Mouse (Mus musculus): ENCODE measurements around the gene Pik3c2g. TPM values are rescaled to one million over a fixed set of nuclear protein-coding genes. Genes with fewer than 3 reads are reported as not detected.

Gene Pik3c2g
- total and polyA plus RNA-seq, 3 experiments = not detected

- Histone ChIP-seq H3K27ac (no peak overlapping the region), H3K4me3 (no peak overlapping the region), H3K9ac (ENCODE audit: low read depth, low read length) (no peak overlapping the region), H3K4me1 (ENCODE audit: control insufficient read depth, insufficient read depth, low read length) (no peaks in the 10 kb centered on the region), H3K27me3 (ENCODE audit: control insufficient read depth, insufficient read depth, low read length) (no peaks in the 10 kb centered on the region), H3K79me2 (replicated peaks; ENCODE audit: control insufficient read depth, insufficient read depth, low read length) (no peaks in the 10 kb centered on the region; the same call in 1 of the 2 replicates), H3K36me3 (ENCODE audit: control insufficient read depth, insufficient read depth, low read length) (no peaks in the 10 kb centered on the region)
- no peak for DNase-seq
- intact Hi-C loops (cut with DNase I) = no loop called here
- WGBS = 76% methylated on average over 3 of the region's 3 CpGs
- no peak for TF ChIP-seq POLR2A (IDR thresholded peaks at IDR 0.05; ENCODE audit: insufficient read depth, low read depth, low read length)
- no peak for TF ChIP-seq EP300 (IDR thresholded peaks at IDR 0.05; ENCODE audit: insufficient read depth, low read depth, low read length)
- TF ChIP-seq CTCF (IDR thresholded peaks at IDR 0.05) = no peak
These were observed 265.8 kb downstream of the Pik3c2g start for GRCm38 (mm10) chr6:139852836-139853235.

GRCm38 (mm10) chr6:139860141-139860540 is 273.1 kb downstream of the Pik3c2g start:
- no peaks in the 10 kb centered on the region for H3K79me2 ChIP-seq (replicated peaks; ENCODE audit: control insufficient read depth, insufficient read depth, low read length)
- H3K4me1 ChIP-seq (ENCODE audit: control insufficient read depth, insufficient read depth, low read length) = no peaks in the 10 kb centered on the region
- no peak for TF ChIP-seq CTCF (IDR thresholded peaks at IDR 0.05)
- TF ChIP-seq EP300 (IDR thresholded peaks at IDR 0.05; ENCODE audit: insufficient read depth, low read depth, low read length) = no peak
- no peak for TF ChIP-seq POLR2A (IDR thresholded peaks at IDR 0.05; ENCODE audit: insufficient read depth, low read depth, low read length)
- no peak overlapping the region for H3K27ac ChIP-seq
- no peaks in the 10 kb centered on the region for H3K27me3 ChIP-seq (ENCODE audit: control insufficient read depth, insufficient read depth, low read length)
- no peaks in the 10 kb centered on the region for H3K36me3 ChIP-seq (ENCODE audit: control insufficient read depth, insufficient read depth, low read length)
- H3K4me3 ChIP-seq = no peak overlapping the region
- H3K9ac ChIP-seq (ENCODE audit: low read depth, low read length) = no peak overlapping the region
- DNase-seq = no peak
- 87% methylated on average over 3 of the region's 3 CpGs for WGBS
- intact Hi-C loops (cut with DNase I) = no loop called here

- 71% methylated on average over 2 of the region's 2 CpGs for WGBS
- no peaks in the 10 kb centered on the region for H3K27me3 ChIP-seq (ENCODE audit: control insufficient read depth, insufficient read depth, low read length)
- no peaks in the 10 kb centered on the region for H3K79me2 ChIP-seq (replicated peaks; ENCODE audit: control insufficient read depth, insufficient read depth, low read length)
- H3K4me1 ChIP-seq (ENCODE audit: control insufficient read depth, insufficient read depth, low read length) = no peaks in the 10 kb centered on the region
- DNase-seq = no peak
- no peak overlapping the region for H3K9ac ChIP-seq (ENCODE audit: low read depth, low read length)
- no peak for TF ChIP-seq CTCF (IDR thresholded peaks at IDR 0.05)
- no peak for TF ChIP-seq POLR2A (IDR thresholded peaks at IDR 0.05; ENCODE audit: insufficient read depth, low read depth, low read length)
- TF ChIP-seq EP300 (IDR thresholded peaks at IDR 0.05; ENCODE audit: insufficient read depth, low read depth, low read length) = no peak
- H3K36me3 ChIP-seq (ENCODE audit: control insufficient read depth, insufficient read depth, low read length) = no peaks in the 10 kb centered on the region
- no peak overlapping the region for H3K27ac ChIP-seq
- intact Hi-C loops (cut with DNase I) = no loop called here
- no peak overlapping the region for H3K4me3 ChIP-seq
These were observed 274.5 kb downstream of the Pik3c2g start for GRCm38 (mm10) chr6:139861534-139861933.

- Histone ChIP-seq H3K4me3 (no peak overlapping the region), H3K4me1 (ENCODE audit: control insufficient read depth, insufficient read depth, low read length) (no peaks in the 10 kb centered on the region), H3K27ac (no peak overlapping the region), H3K36me3 (ENCODE audit: control insufficient read depth, insufficient read depth, low read length) (no peaks in the 10 kb centered on the region), H3K27me3 (ENCODE audit: control insufficient read depth, insufficient read depth, low read length) (no peaks in the 10 kb centered on the region), H3K79me2 (replicated peaks; ENCODE audit: control insufficient read depth, insufficient read depth, low read length) (no peaks in the 10 kb centered on the region), H3K9ac (ENCODE audit: low read depth, low read length) (no peak overlapping the region)
- no peak for DNase-seq
- intact Hi-C loops (cut with DNase I) = no loop called here
- TF ChIP-seq POLR2A (IDR thresholded peaks at IDR 0.05; ENCODE audit: insufficient read depth, low read depth, low read length) = no peak
- TF ChIP-seq EP300 (IDR thresholded peaks at IDR 0.05; ENCODE audit: insufficient read depth, low read depth, low read length) = no peak
- no peak for TF ChIP-seq CTCF (IDR thresholded peaks at IDR 0.05)
- 89% methylated on average over 18 of the region's 18 CpGs for WGBS
These were observed 278.1 kb downstream of the Pik3c2g start for GRCm38 (mm10) chr6:139865059-139865673.

DNA sequence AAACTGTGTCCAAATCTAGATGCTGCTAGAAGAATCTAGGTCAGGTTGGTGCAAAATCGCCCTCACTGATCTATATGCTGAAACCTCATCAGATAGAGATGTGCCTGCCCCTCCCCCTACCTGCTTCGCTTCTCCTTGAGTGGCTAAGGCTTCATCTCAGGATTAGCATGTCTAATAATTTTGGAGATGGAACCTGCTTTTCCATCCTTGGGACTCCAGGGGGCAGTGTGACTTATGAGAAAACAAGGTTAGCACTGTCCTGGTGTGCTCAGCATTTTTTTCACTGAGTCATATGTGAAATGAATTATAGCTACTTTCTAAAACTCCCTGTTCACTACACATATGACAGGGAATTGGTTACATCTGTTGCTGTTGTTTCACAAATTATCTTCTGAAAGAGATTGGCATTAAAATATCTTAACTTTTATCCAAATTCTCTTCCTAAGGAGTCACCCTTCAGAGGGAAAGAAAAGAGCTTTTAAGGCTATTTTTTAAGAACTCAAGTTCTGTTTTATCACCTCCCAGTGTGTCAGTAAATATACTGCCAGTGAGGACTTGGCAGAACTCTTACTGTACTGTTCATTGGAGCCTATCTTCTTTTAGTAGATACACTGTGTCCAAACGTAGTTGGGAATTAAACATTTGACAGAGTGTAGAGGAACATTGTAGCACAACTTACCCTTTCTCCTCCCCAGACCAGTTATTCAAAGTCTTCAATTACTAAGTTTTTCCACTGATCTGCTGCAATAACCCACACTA is 287.6 kb downstream of the Pik3c2g start:
- Histone ChIP-seq H3K27me3 (ENCODE audit: control insufficient read depth, insufficient read depth, low read length) (0 out of 2 replicates have a peak, but pooled peaks cover 1% of the 10 kb centered on the region), H3K27ac (peak overlapping the region; percentile 29; the same call in 1 of the 2 replicates), H3K4me3 (no peak overlapping the region), H3K9ac (ENCODE audit: low read depth, low read length) (no peak overlapping the region), H3K79me2 (replicated peaks; ENCODE audit: control insufficient read depth, insufficient read depth, low read length) (no peaks in the 10 kb centered on the region), H3K4me1 (ENCODE audit: control insufficient read depth, insufficient read depth, low read length) (peaks cover 5% of the 10 kb centered on the region), H3K36me3 (ENCODE audit: control insufficient read depth, insufficient read depth, low read length) (no peaks in the 10 kb centered on the region; the same call in 1 of the 2 replicates)
- WGBS = 21% methylated on average over 3 of the region's 3 CpGs
- DNase-seq = peak; percentile 30 to 40
- intact Hi-C loops (cut with DNase I) = loop anchor here (5.0 to 10.0 kb wide), 3 partner anchors 73 to 568 kb away; no protein-coding TSS in a partner anchor
- peak; percentile 80 for TF ChIP-seq CTCF (IDR thresholded peaks at IDR 0.05)
- TF ChIP-seq EP300 (IDR thresholded peaks at IDR 0.05; ENCODE audit: insufficient read depth, low read depth, low read length) = 0 out of 2 replicates have a peak, but pooled peaks have one; percentile 12
- no peak for TF ChIP-seq POLR2A (IDR thresholded peaks at IDR 0.05; ENCODE audit: insufficient read depth, low read depth, low read length)

DNA sequence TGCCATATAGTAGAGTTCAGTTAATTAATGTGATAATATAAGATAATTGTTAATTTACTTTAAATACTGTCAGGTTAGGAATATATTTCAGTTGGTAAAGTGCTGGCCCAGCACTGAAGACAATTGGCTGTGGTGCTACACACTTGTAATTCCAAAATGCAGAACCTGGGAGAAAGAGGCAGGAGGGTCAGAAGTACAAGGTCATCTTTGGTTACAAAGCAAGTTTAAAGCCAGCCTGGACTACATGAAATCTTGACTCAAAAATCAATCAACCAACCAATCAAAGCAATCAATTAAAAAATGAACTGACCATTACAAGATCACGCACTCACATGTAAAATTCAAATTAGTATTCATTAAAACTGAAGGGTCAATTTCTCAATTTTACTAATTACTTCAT is 289.7 kb downstream of the Pik3c2g start:
- H3K4me3 ChIP-seq = no peak overlapping the region
- H3K79me2 ChIP-seq (replicated peaks; ENCODE audit: control insufficient read depth, insufficient read depth, low read length) = no peaks in the 10 kb centered on the region
- H3K27me3 ChIP-seq (ENCODE audit: control insufficient read depth, insufficient read depth, low read length) = no peaks in the 10 kb centered on the region
- intact Hi-C loops (cut with DNase I) = loop anchor here (10.0 kb wide), 1 partner anchor 278 kb away; no protein-coding TSS in a partner anchor
- no peak overlapping the region for H3K9ac ChIP-seq (ENCODE audit: low read depth, low read length)
- H3K36me3 ChIP-seq (ENCODE audit: control insufficient read depth, insufficient read depth, low read length) = no peaks in the 10 kb centered on the region; the same call in 1 of the 2 replicates
- H3K27ac ChIP-seq = no peak overlapping the region
- whole genome bisulfite sequencing = 98% methylated on average over 1 of the region's 1 CpGs
- no peak for DNase-seq
- TF ChIP-seq CTCF (IDR thresholded peaks at IDR 0.05) = no peak
- no peak for TF ChIP-seq EP300 (IDR thresholded peaks at IDR 0.05; ENCODE audit: insufficient read depth, low read depth, low read length)
- no peak for TF ChIP-seq POLR2A (IDR thresholded peaks at IDR 0.05; ENCODE audit: insufficient read depth, low read depth, low read length)
- H3K4me1 ChIP-seq (ENCODE audit: control insufficient read depth, insufficient read depth, low read length) = peaks cover 5% of the 10 kb centered on the region
